Mouse (Mus musculus) layer of hippocampus, adult 9-10 months (tissue): ENCODE measurements around the gene Gp1bb.

Experiments used
- DNase-seq: peaks from one replicate; pipeline ENCODE4 v3.0.0; 2022; ENCODE audit warnings: low spot score

The Gp1bb gene

GRCm38 (mm10) chr16:18622019-18622418, at the start of gene Gp1bb:
TSS of gene Gp1bb (minus strand) at chr16:18622403.
- DNase-seq = no peak

- DNase-seq = no peak
Measured at GRCm38 (mm10) chr16:18669914-18670313, 47.7 kb upstream of the Gp1bb start.

GRCm38 (mm10) chr16:18658597-18658996, 36.4 kb upstream of the Gp1bb start:
- no peak for DNase-seq

- DNase-seq = no peak
Measured at GRCm38 (mm10) chr16:18655372-18656098, 33.3 kb upstream of the Gp1bb start.

GRCm38 (mm10) chr16:18653290-18654160, 31.3 kb upstream of the Gp1bb start:
- DNase-seq = no peak

- DNase-seq = no peak
Measured at GRCm38 (mm10) chr16:18649126-18649525, 26.9 kb upstream of the Gp1bb start.

GRCm38 (mm10) chr16:18645329-18645728, 23.1 kb upstream of the Gp1bb start:
- DNase-seq = no peak

- DNase-seq = no peak
Measured at GRCm38 (mm10) chr16:18644485-18644884, 22.3 kb upstream of the Gp1bb start.

- no peak for DNase-seq
Measured at GRCm38 (mm10) chr16:18643406-18643998, 21.3 kb upstream of the Gp1bb start.

- DNase-seq = no peak
Measured at GRCm38 (mm10) chr16:18642897-18643296, 20.7 kb upstream of the Gp1bb start.

GRCm38 (mm10) chr16:18642291-18642690, 20.1 kb upstream of the Gp1bb start:
- DNase-seq = no peak

- DNase-seq = no peak
Measured at GRCm38 (mm10) chr16:18639382-18639929, 17.3 kb upstream of the Gp1bb start.

GRCm38 (mm10) chr16:18638396-18638795, 16.2 kb upstream of the Gp1bb start:
- DNase-seq = no peak

- no peak for DNase-seq
Measured at GRCm38 (mm10) chr16:18636804-18637203, 14.6 kb upstream of the Gp1bb start.

- no peak for DNase-seq
Measured at GRCm38 (mm10) chr16:18636401-18636800, 14.2 kb upstream of the Gp1bb start.

GRCm38 (mm10) chr16:18633333-18633732, 11.1 kb upstream of the Gp1bb start:
- no peak for DNase-seq

- no peak for DNase-seq
Measured at GRCm38 (mm10) chr16:18632816-18633215, 10.6 kb upstream of the Gp1bb start.

- no peak for DNase-seq
Measured at GRCm38 (mm10) chr16:18632059-18632458, 9.9 kb upstream of the Gp1bb start.

- no peak for DNase-seq
Measured at GRCm38 (mm10) chr16:18631141-18631540, 8.9 kb upstream of the Gp1bb start.

- DNase-seq = no peak
Measured at GRCm38 (mm10) chr16:18630291-18630690, 8.1 kb upstream of the Gp1bb start.

GRCm38 (mm10) chr16:18629390-18630231, 7.4 kb upstream of the Gp1bb start, which contains the start of gene Sept5:
TSS of gene Sept5 (minus strand) at chr16:18629954.
- no peak for DNase-seq

- DNase-seq = no peak
Measured at GRCm38 (mm10) chr16:18628948-18629340, 6.7 kb upstream of the Gp1bb start.
